Mouse (Mus musculus) embryo, embryonic 10.5 days (tissue): ENCODE results near the gene Col15a1.

ENCODE experiments used
- DNase-seq: peaks from one replicate; pipeline ENCODE4 v3.0.0-alpha.2; 2015; ENCODE audit warnings: low spot score

The Col15a1 gene

DNA sequence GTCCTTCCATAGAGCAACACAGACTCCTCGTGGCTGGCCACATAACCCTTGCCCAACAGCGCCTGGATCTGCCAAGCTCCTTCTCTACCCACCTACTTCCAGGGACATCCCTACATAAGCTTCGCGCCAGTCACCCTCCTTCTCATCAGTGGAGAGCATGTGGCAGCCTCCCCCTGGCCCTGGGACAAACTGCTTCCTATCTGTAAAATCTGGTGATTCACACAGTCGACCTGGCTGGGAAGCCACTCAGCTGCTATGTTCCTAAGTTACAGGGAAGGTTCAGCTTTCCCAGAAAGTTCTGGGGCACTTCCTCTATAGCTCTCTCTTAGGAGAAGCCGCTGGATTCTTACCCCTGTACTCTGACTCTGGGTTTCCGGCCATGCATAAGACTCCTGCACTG lies 22.5 kb downstream of the Col15a1 start:
- DNase-seq: no peak

DNA sequence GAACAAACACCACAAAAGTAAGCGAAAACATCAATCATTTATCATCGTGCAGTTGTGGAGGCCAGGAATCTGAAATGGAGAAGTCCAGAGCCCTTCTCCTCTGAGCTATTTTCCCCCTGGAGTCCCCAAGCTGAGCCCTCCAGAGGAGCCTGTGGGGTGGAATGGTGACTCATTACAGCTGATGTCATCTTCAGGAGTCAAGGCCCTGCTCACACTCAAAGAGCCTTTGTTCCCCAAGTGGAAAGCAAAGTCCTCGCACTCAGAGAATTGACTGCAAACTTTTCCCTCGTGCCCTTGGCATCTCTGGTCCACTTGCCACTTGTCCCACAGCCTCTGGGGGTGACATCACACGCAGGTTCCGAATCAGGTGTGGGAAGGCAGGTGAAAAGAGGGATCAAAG lies 23.4 kb downstream of the Col15a1 start:
- DNase-seq: no peak

DNA sequence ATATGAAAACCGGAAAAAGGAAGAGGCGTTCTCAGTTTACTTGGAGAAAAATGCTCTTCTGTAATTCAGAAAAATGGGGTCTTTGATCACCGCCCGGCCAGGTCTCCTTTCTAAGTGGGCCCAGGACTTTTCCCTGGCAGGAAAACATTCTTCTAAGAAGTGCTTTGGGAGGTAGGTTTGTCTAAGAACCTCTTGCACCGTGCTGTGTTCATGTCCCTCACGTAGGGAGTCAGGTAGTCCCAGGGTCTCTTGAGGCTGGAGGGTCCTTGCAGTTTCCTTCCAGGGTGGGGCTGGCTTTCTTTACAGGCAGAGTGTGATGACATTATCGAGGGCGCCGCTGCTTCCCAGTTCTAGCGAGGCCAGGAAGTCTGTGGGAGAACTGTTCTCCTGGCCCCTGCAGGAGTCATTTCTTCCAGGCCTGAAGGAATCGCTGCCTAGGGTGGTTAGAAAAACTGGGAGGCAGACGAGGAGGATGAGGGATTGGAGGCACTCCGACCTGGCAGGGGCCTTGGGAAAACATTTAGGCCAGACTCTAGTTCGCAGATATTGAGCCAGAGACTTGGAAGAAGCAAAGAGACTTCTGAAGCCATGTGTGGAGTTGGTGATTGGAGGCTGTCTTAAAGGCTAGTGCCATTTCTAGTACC lies 25.4 kb downstream of the Col15a1 start:
- DNase-seq: no peak

DNA sequence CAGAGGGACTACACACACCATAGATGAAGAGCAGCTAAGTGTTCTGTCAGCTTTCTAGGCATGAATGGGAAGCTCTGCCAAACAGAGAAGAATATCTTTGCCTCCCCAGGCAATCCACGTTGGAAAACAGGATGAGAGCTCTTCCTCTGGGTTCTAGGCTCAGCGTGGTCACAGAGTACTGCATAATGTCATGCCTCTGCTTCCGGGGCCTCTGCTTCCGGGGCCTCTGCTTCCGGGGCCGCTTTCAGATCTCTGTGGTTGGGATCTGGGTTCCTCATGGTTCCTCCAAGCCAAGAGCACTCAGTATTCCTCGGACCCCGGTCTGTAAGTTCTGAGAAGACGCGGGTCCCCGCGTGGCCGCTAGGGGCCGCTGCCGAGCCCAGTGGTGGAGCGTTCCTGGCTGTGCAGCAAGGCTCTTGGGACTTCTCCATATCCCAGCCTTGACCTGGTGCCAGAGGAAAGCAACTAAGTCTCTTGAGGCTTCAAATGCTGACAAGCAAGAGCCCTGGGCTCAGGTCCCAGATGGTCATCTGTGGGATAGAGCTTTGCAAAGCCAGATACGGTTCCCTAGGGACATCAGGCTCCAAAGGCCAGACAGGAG lies 26.8 kb downstream of the Col15a1 start:
- DNase-seq: peak; percentile 77

DNA sequence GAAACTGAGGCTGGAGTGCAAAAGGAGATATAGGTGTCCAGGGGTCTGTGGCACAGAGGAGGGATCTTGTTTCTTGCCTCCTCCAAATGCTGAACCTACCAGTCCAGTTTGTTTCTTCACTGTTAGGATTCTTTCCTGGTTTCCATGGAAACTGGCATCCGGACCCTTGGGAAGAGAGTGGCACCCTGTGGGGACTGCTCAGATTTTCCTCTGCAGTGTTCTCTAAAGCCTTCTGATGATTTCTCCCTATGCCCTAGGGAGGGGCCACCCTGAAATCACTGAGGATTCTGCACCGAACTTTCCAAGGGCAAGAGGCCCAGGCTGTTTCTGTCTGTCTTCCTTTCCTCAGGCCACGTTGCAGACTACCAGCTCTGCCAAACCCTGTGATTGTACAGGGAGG lies 27.4 kb downstream of the Col15a1 start:
- DNase-seq: peak; percentile 44

DNA sequence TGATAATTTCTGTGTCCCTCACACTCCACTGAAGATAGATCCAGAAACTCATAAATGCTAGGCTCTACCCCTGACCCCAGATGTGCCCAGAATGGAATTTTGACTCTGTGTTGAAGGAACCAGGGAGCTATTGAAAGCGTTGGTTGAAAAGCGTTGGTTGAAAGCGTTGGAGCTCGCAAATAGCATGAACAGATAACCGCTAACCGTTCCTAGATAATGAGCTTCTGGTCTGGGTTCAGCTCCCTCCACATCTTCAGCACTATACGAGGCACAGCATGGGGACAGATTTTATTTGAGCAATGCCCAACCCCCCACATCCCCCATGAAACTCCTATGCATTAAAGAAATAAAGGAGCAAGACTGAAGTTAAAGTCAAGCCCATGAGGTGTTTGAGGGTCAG lies 28.1 kb downstream of the Col15a1 start:
- DNase-seq: no peak

DNA sequence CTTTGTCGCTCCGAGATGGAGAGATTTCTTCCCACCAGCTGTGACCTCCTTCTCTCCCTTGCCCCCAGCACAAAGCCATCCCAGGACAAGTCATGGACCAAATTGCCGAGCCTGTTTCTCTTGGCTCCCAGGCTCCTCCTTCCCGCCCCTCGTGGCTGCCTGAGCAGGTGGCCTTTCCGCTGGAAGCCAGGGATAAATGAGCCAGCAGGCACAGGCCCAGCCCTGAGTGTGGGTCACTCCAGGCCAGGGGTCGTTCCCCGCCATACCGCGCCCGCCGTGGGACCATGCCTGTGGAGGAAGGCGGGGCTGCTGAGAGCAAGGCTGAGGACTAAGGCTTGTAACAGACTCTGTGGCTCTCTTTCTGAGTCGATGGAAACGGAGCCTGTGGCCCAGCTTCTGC lies 29.3 kb downstream of the Col15a1 start:
- peak; percentile 41 for DNase-seq

DNA sequence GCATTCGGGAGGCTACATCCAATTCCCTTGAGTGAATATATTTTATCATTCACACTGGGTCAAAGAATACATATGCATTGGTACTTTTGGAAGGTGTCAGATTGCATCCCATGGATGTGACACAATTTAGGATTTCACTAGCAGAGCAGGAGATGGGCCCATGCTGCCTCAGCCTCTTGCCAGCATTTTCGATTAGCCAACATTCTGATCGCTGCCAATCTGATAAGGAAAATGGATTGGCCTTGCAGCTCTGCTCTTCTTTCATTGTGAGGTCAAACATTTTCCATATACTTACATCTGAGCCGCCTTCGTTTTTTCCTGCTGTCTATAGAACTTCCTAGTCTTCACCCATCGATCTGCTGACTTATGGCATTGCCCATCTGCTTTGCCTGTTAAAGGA lies 31.2 kb downstream of the Col15a1 start:
- no peak for DNase-seq

DNA sequence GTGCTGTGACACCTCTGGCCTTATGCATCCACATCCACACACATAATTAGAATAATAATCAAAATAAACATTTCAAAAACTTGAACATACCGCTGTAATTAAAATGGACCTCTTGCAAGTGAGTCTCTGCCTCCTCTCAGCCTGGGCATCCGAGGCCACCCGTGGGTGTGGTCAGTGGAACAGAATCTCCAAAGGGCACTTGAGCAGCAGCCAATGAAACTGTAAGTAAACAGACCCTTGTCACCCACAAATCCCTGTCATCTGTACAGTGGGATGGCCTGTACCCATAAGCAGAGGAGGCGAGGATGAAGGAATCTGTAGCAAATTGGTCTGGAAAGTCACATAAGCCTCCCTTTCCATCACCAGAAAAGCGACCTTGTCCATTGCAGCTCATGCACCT lies 32.9 kb downstream of the Col15a1 start:
- no peak for DNase-seq

DNA sequence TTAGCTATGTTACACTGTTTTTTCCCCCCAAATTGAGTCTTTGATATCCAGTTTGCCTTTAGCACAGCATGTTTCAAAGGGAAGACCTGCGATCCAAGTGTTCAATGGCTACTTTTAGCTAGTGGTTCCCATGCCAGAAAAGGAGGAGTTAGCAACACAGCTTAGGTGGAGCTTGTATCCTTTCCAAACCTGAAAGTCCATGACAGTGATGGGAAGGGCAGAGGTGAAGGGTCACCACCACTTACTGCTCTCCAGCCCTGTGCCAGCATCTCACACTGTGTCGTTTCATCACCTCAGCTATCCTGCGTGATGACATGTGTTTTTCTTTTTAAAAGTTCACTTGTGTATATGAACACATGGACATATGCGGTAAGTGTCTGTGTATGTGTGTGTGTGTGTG lies 34.2 kb downstream of the Col15a1 start:
- peak; percentile 10 for DNase-seq

DNA sequence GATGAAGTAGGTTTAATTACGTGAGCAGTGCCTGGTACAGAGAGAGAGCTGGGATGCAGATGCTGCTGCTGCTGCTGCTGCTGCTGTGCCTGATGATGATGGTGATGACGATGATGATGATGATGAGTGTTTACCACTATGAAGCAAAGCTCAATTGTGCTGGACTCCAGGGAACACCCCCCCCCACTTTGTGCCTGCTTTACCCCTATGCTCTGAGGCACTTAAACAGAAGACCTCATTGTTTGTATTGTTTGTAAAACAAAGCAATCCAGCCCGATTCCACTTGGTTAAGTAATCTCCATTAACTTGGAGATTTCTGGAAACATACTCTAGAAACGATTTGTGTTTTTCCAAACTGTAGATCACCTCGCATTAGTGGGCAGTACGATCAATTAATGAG lies 36.7 kb downstream of the Col15a1 start:
- no peak for DNase-seq

DNA sequence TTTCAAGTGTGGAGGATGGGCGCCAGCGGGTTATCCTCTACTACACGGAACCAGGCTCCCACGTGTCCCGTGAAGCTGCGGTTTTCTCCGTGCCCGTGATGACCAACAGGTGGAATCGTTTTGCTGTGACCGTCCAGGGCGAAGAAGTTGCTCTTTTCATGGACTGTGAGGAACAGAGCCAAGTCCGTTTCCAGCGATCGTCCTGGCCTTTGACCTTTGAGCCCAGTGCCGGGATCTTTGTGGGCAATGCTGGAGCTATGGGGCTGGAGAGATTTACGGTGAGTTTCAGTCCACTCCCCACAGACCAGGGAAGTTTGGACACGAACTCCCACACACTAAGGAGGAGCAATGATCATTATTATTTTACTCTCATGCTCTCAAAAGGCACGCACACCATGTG lies 37.7 kb downstream of the Col15a1 start:
- DNase-seq: no peak

DNA sequence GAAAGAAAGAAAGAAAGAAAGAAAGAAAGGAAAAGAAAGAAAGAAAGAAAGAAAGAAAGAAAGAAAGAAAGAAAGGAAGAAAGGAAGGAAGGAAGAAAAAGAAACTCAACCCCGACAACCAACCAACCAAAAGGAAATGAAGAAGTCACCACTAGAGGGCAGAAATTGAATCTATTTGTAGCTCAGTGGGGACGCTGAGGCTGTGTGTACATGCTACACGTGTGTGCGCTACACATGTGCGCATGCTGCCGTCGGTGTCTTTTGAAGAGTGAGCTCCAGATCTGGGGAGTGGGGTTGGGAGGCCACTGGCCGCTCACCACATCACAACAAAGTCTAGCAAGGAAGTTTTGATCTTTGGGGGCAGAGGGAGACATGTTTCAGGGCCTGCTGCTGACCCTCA lies 38.9 kb downstream of the Col15a1 start:
- peak; percentile 74 for DNase-seq

DNA sequence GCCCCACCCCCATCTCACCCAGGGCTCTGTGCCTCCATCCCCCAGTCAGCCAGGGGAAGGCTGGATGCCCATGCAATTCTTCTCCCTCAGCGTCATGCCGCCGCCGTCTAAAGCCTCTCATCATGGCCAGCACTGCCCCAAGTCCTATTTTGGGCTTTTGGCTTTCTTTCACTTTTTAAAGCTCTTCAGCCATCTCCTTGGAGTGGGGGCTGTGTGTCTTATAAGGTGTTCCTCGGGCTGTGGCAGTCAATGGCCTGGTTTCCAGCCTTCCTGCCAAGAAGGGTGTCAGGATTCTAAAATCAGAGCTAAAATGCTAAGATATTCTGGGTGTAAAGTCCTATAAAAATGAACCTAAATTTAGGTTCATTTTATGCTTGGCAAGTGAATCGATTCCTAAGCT lies 39.6 kb downstream of the Col15a1 start:
- no peak for DNase-seq

DNA sequence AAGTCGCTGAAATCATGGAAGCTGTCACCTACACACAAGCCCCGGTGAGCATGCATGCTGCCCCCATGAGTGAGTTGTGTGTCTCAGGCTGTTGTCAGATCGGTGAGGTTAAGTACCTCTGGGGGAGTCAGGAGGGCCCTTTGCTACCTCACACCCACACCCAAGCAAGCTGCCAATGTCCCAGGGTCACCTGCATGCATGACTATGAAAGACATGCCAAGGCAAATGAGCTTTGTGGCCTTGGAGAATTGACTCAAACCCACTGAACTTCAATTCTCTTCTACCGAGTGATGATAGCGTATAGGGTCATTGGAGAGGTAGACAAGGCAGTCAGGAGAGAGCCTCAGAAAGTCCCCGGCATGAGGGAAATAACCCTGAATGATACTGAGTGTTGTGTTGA lies 41.2 kb downstream of the Col15a1 start:
- DNase-seq: no peak

DNA sequence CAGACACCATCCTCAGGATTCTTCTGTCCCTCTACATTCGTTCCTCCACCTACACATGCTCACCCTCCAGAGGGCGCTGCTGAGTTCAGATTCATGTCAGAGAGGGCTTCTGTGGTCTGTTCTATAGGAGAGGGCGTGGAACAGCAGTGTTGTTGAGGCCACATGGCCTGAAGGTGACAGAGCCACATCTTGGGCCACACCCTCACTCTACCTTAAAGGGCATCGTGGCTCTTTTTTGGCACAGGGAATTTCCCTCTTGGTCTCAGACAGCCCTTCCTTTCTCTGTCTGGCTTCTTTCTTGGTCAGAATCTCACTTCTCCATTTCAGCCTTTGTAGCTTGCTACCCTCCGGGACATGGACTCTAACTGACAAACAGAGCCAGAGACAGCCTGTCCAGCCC lies 43.1 kb downstream of the Col15a1 start:
- DNase-seq: peak; percentile 71

DNA sequence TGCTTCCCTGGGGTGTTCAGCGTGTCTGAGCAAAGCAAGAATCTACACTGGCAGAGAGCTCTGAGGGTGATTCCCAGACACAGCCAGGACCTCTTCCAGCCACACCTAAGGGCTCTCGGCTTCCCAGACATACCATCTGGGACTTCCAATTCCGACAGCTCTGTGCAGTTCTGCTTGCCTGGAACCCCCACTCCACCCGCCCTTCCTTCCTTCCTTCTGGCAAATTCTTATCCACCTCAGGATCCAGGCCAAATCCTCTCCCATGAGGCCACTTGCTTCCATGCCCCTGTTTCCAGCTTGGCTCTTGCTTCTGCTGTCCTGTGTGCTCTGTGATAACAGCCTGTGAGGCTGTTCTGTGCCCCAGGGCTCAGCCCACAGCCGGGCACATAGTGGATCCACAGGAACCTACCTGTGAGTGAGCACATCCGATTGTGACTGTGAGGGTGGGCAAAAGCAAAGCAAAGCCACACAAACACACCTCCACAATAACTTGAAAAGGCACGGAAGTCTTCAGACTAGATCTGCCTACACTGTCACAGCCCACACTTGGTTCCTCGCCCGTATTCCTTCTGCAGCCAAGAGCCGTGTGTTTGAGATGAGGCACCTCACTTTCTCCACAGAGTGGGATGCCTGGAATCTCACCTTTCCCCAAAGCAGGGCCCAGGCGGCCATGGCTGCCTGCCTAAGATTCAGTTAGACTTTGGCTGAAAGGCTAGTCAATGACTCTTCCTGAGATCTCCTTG lies 43.9 kb downstream of the Col15a1 start:
- no peak for DNase-seq

DNA sequence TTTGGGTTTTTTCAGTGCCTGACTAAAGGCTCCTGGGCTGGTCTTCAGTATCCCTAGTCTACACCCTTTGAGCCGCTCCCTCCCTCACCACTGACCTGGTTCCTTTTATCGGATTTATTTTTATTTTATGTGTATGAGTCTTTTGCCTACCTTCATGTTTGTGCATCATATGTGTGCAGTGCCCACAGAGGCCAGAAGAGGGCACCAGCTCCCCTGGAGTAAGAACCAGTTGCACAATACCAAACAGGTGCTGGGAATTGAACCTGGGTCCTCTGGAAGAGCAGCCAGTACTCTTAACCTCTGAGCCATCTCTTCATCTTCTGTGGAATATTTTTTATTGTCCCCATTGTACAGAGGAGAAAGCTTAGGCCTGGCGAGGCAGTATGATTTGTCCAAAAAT lies 44.7 kb downstream of the Col15a1 start:
- no peak for DNase-seq

DNA sequence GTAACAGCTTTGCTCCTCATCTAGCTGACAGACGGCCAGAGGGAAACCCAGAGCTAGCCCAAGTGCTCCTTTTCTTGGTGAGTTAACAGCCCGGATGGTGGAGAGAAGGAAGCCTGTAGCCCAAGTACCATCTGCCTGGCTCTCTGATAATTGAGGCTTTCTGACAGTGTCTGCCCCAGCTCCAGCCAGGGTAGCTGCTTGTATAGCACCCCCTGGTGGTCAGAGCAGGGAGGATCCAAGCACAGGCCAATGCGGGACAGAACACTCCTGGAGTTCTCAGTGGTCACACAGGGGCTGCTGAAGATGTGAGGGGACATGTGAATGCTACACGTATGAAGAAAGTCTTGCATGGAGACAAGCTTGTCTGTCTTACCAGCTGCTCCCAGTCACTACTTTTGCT lies 47.7 kb downstream of the Col15a1 start:
- DNase-seq: peak; percentile 77

DNA sequence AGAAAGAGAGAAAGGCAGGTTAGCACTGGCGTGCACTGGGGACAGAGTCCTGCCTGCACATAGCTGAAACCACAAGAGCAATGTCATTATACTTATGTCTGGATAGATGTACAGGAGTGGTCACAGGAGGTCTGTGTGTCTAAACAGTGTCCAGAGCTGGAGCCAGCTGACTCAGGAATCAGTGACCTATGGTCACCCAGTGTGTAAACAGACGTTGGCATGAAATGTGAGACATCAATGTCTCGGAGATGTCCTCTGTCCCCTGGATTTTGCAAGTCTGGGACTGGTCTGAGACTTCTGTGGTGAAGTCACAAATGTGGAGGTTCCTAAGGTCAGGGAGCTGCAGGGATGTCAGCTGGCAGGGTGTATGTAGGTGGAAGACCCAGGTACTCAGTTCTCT lies 50.2 kb downstream of the Col15a1 start:
- no peak for DNase-seq

DNA sequence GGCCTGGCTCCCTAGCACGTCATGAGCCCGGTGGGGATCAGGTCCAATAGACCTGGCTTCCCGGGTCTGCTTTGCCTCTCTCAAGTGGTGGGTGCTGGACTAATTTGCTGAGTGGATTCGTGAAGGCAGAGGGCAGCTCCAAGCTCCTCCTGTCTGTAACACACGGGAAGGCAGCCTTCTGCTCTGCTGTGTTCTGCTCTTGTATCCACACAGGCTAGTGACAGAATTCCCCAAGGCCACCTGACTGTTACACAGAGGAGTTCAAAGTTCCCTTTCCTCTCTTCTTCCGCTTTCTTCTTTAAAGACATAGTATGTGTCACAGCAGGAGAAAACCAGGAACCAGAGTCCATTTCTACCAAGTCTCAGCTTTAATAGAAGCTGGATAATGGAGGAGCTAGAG lies 53.1 kb downstream of the Col15a1 start:
- DNase-seq: no peak

DNA sequence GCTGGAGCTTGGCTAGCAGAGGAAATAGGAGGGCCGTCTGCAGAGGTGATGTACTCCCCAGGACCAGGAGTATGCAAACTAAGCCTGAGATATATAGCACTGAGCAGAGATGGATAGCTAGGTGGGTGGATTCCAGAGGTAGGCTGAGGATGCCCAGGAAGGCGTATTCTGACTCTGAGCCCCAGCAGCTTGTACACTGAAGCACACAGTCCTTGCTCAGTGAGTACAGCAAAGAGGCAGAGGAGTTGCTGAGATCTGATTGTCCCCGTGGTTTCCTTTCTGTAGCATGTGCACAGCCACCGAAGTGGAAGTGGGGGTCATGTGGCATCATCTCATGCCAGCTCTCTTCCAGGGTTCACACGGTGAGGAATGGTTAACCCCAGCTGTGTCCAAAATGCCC lies 54.0 kb downstream of the Col15a1 start:
- no peak for DNase-seq

DNA sequence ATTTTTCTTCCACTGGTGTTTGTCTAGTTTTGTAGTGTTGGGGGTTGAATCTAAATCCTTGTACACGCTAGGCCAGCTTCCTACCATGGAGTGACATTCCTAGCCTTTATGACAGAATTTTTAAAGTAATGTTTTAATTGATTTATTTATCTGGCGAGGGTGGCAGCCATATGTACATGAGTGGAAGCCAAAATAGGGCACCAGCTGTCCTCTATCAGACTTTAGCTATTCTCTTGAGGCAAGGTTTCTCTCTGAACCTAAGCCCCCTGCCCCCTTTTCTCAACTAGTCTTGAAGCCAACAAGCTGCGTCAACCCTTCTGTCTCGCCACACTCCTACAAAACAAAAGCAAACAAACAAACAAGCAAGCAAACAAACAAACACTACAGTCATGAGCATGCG lies 57.6 kb downstream of the Col15a1 start:
- no peak for DNase-seq
